19 mouse cellular contexts compared by ENCODE assay signal in genomic region chr4:119614078-119614477, GRCm38 (mm10). TPM values are rescaled to one million over a fixed set of nuclear protein-coding genes. Genes with fewer than 3 reads are reported as not detected.
DNase-seq lines count a peak whose midpoint lies in the region; ATAC-seq and TF ChIP-seq lines count a peak whose summit lies in the region.
"Had no signal": no experiment of that assay in that cellular context is flagged by ENCODE, and none has a peak within 500 bp of the region (broad histone marks: within the 10 kb centered on the region; RNA-seq: fewer than 3 reads in every experiment).

No protein-coding gene starts in this region.

- no peak for DNase-seq in heart, postnatal 0 days (ENCODE audit: low spot score)
- no peak for DNase-seq in heart, postnatal 10 days
- no peak for DNase-seq in midbrain, embryonic 14.5 days
- no peak for DNase-seq in embryo, embryonic 10.5 days (ENCODE audit: low spot score)
- no peak for DNase-seq in urinary bladder, postnatal 14 days (ENCODE audit: low spot score)
- DNase-seq: cerebellum, adult 2 months; gastrocnemius, postnatal 25 days; heart, postnatal 14 days; kidney, adult 2 months; kidney, postnatal 4 days; right cerebral cortex, postnatal 14 days; thymus, postnatal 4 days had no signal

- no peaks in the 10 kb centered on the region for H3K27me3 ChIP-seq in heart, postnatal 0 days (ENCODE audit: control insufficient read depth, insufficient read depth, low read length)
- H3K27me3 ChIP-seq in midbrain, embryonic 13.5 days: no peaks in the 10 kb centered on the region
- H3K27me3 ChIP-seq in midbrain, embryonic 14.5 days (ENCODE audit: control insufficient read depth, insufficient read depth, low read length): no peaks in the 10 kb centered on the region
- H3K27me3 ChIP-seq: limb, embryonic 13.5 days; Patski had no signal

- ATAC-seq in heart, postnatal 0 days (ENCODE audit: insufficient read depth, low read depth): no peak
- no peak for ATAC-seq in midbrain, embryonic 13.5 days
- ATAC-seq in midbrain, embryonic 14.5 days (ENCODE audit: low FRiP score, low TSS enrichment): no peak
- peak; percentile 63 for ATAC-seq in inflammation-experienced regulatory T-cells, adult 6 months
- ATAC-seq: Patski had no signal

- TF ChIP-seq EP300 in heart, postnatal 0 days (IDR thresholded peaks at IDR 0.05; ENCODE audit: low read depth): no peak

- peaks cover 7% of the 10 kb centered on the region; the same call in 1 of the 2 replicates for H3K4me1 ChIP-seq in heart, postnatal 0 days (ENCODE audit: control insufficient read depth, insufficient read depth)
- peaks cover 5% of the 10 kb centered on the region; the same call in 1 of the 2 replicates for H3K4me1 ChIP-seq in midbrain, embryonic 13.5 days (replicated peaks)
- H3K4me1 ChIP-seq in midbrain, embryonic 14.5 days (ENCODE audit: control insufficient read depth, insufficient read depth, low read length): no peaks in the 10 kb centered on the region

- no peak for TF ChIP-seq CTCF in heart, postnatal 0 days (IDR thresholded peaks at IDR 0.05; ENCODE audit: low read depth)

- H3K9ac ChIP-seq in heart, postnatal 0 days (replicated peaks; ENCODE audit: low read depth, low read length): no peak overlapping the region
- no peak overlapping the region for H3K9ac ChIP-seq in midbrain, embryonic 13.5 days (replicated peaks)
- no peak overlapping the region for H3K9ac ChIP-seq in midbrain, embryonic 14.5 days (replicated peaks; ENCODE audit: low read length)
- H3K9ac ChIP-seq: limb, embryonic 13.5 days had no signal

- 79% methylated on average over 1 of the region's 1 CpGs for WGBS in heart, postnatal 0 days
- 71% methylated on average over 1 of the region's 1 CpGs for WGBS in midbrain, embryonic 13.5 days
- WGBS in midbrain, embryonic 14.5 days: 78% methylated on average over 1 of the region's 1 CpGs

- no peak overlapping the region for H3K4me3 ChIP-seq in heart, postnatal 0 days (ENCODE audit: low read depth, low read length)
- H3K4me3 ChIP-seq in midbrain, embryonic 13.5 days (replicated peaks): no peak overlapping the region
- no peak overlapping the region for H3K4me3 ChIP-seq in midbrain, embryonic 14.5 days (replicated peaks; ENCODE audit: low read depth, low read length)
- H3K4me3 ChIP-seq: left cerebral cortex, adult 2 months; limb, embryonic 13.5 days had no signal

- H3K27ac ChIP-seq in heart, postnatal 0 days (ENCODE audit: low read depth): 0 out of 2 replicates have a peak overlapping the region, but pooled peaks have one; percentile 51
- H3K27ac ChIP-seq in midbrain, embryonic 13.5 days: peak overlapping the region; percentile 40; the same call in 1 of the 2 replicates
- no peak overlapping the region for H3K27ac ChIP-seq in midbrain, embryonic 14.5 days (replicated peaks; ENCODE audit: low read depth, low read length)
- H3K27ac ChIP-seq: left cerebral cortex, adult 2 months; limb, embryonic 13.5 days had no signal

- H3K9me3 ChIP-seq in heart, postnatal 0 days (replicated peaks; ENCODE audit: control insufficient read depth, low read length): no peaks in the 10 kb centered on the region
- H3K9me3 ChIP-seq in midbrain, embryonic 13.5 days: no peaks in the 10 kb centered on the region
- H3K9me3 ChIP-seq in midbrain, embryonic 14.5 days (ENCODE audit: control insufficient read depth, low read length): no peaks in the 10 kb centered on the region
- H3K9me3 ChIP-seq: limb, embryonic 13.5 days had no signal

- peaks cover 23% of the 10 kb centered on the region for H3K36me3 ChIP-seq in heart, postnatal 0 days (replicated peaks; ENCODE audit: control insufficient read depth, insufficient read depth, low read length)
- H3K36me3 ChIP-seq in midbrain, embryonic 13.5 days: no peaks in the 10 kb centered on the region
- peaks cover 3% of the 10 kb centered on the region; the same call in 1 of the 2 replicates for H3K36me3 ChIP-seq in midbrain, embryonic 14.5 days (ENCODE audit: control insufficient read depth, insufficient read depth, low read length)

- no peak overlapping the region for H3K4me2 ChIP-seq in heart, postnatal 0 days (ENCODE audit: low read depth, low read length)
- no peak overlapping the region for H3K4me2 ChIP-seq in midbrain, embryonic 13.5 days (replicated peaks)
- no peak overlapping the region for H3K4me2 ChIP-seq in midbrain, embryonic 14.5 days (ENCODE audit: low read length)
- H3K4me2 ChIP-seq: limb, embryonic 13.5 days had no signal

- intact Hi-C loops in heart, postnatal 10 days (cut with DNase I): no loop called here

RNA-seq across cellular contexts. Expression of gene Guca2a, which starts 23.4 kb away (rescaled TPM):
- total RNA-seq in heart, postnatal 0 days (2014; rRNA removed; ENCODE audit: low replicate concordance): not detected in 2 replicates
- polyA plus RNA-seq in heart, postnatal 0 days (2015; fragmentation: Nextera tagmentation; extraction: Ambion mirVana): 0.29 and 0.42 TPM in 2 replicates
- total RNA-seq in heart, postnatal 10 days (2021): not detected
- polyA plus RNA-seq in midbrain, embryonic 13.5 days (2015; fragmentation: Nextera tagmentation; extraction: Ambion mirVana): not detected in 2 replicates
- polyA plus RNA-seq in midbrain, embryonic 14.5 days (2014; fragmentation: Nextera tagmentation; extraction: Ambion mirVana): not detected in 2 replicates
- polyA plus RNA-seq in inflammation-experienced regulatory T-cells, adult 6 months (2017; shearing (Covaris generic)): not detected
- total RNA-seq: gastrocnemius, postnatal 25 days; heart, postnatal 14 days; left cerebral cortex, adult 2 months had no signal
- polyA plus RNA-seq: cerebellum, adult 2 months; frontal cortex, adult 2 months; limb, embryonic 13.5 days; Patski had no signal

RNA-seq across cellular contexts. Expression of gene Guca2b, which starts 44.7 kb away (rescaled TPM):
- not detected in 2 replicates for total RNA-seq in heart, postnatal 0 days (2014; rRNA removed; ENCODE audit: low replicate concordance)
- polyA plus RNA-seq in heart, postnatal 0 days (2015; fragmentation: Nextera tagmentation; extraction: Ambion mirVana): not detected in 2 replicates
- total RNA-seq in heart, postnatal 10 days (2021): not detected
- not detected in 2 replicates for polyA plus RNA-seq in midbrain, embryonic 13.5 days (2015; fragmentation: Nextera tagmentation; extraction: Ambion mirVana)
- polyA plus RNA-seq in midbrain, embryonic 14.5 days (2014; fragmentation: Nextera tagmentation; extraction: Ambion mirVana): not detected in 2 replicates
- polyA plus RNA-seq in inflammation-experienced regulatory T-cells, adult 6 months (2017; shearing (Covaris generic)): not detected
- total RNA-seq: gastrocnemius, postnatal 25 days; heart, postnatal 14 days; left cerebral cortex, adult 2 months had no signal
- polyA plus RNA-seq: cerebellum, adult 2 months; limb, embryonic 13.5 days; lung, embryonic 16.5 days had no signal
